8 mouse cellular contexts compared by ENCODE assay signal in genomic region chr7:128460865-128461228, GRCm38 (mm10). TPM values are rescaled to one million over a fixed set of nuclear protein-coding genes. Genes with fewer than 3 reads are reported as not detected.
DNase-seq lines count a peak whose midpoint lies in the region; ATAC-seq and TF ChIP-seq lines count a peak whose summit lies in the region.

No protein-coding gene starts in this region.

- no peaks in the 10 kb centered on the region for H3K36me3 ChIP-seq in lung, embryonic 14.5 days (ENCODE audit: insufficient read depth)
- H3K36me3 ChIP-seq in embryonic facial prominence, embryonic 13.5 days = no peaks in the 10 kb centered on the region
- no peaks in the 10 kb centered on the region for H3K36me3 ChIP-seq in neural tube, embryonic 14.5 days (ENCODE audit: control insufficient read depth, insufficient read depth, low read length)

- H3K9ac ChIP-seq in lung, embryonic 14.5 days = peak overlapping the region; percentile 90
- peak overlapping the region; percentile 86 for H3K9ac ChIP-seq in embryonic facial prominence, embryonic 13.5 days
- peak overlapping the region; percentile 80 for H3K9ac ChIP-seq in neural tube, embryonic 14.5 days (replicated peaks; ENCODE audit: low read depth, low read length)

- H3K27ac ChIP-seq in lung, embryonic 14.5 days (ENCODE audit: low read depth) = peak overlapping the region; percentile 96
- peak overlapping the region; percentile 96 for H3K27ac ChIP-seq in embryonic facial prominence, embryonic 13.5 days
- H3K27ac ChIP-seq in neural tube, embryonic 14.5 days (ENCODE audit: low read depth, low read length) = peak overlapping the region; percentile 86

- peaks cover 10% of the 10 kb centered on the region for H3K4me1 ChIP-seq in lung, embryonic 14.5 days (ENCODE audit: insufficient read depth)
- peaks cover 21% of the 10 kb centered on the region for H3K4me1 ChIP-seq in embryonic facial prominence, embryonic 13.5 days
- H3K4me1 ChIP-seq in neural tube, embryonic 14.5 days (ENCODE audit: control insufficient read depth, insufficient read depth, low read length) = peaks cover 10% of the 10 kb centered on the region

- no peak for DNase-seq in cerebellum, postnatal 10 days
- peak; percentile 49 for DNase-seq in lung, embryonic 14.5 days
- no peak for DNase-seq in lung, postnatal 25 days (ENCODE audit: low spot score)
- peak; percentile 7 for DNase-seq in large intestine, adult 2 months (ENCODE audit: low read depth, low spot score)
- DNase-seq in layer of hippocampus, adult 11-12 months (ENCODE audit: low spot score) = no peak

- H3K4me3 ChIP-seq in lung, embryonic 14.5 days (ENCODE audit: low read depth, low read length) = peak overlapping the region; percentile 86
- H3K4me3 ChIP-seq in embryonic facial prominence, embryonic 13.5 days = peak overlapping the region; percentile 90
- peak overlapping the region; percentile 70 for H3K4me3 ChIP-seq in neural tube, embryonic 14.5 days (ENCODE audit: low read depth, low read length)

- 0 out of 2 replicates have a peak, but pooled peaks have one; percentile 5 for ATAC-seq in cerebellum, adult (ENCODE audit: insufficient number of reproducible peaks, low FRiP score, low TSS enrichment)
- ATAC-seq in lung, embryonic 14.5 days (ENCODE audit: insufficient read depth) = peak; percentile 12
- ATAC-seq in embryonic facial prominence, embryonic 13.5 days (ENCODE audit: insufficient number of reproducible peaks, insufficient read depth, low FRiP score, low TSS enrichment, low read depth) = peak; percentile 8; the same call in 1 of the 2 replicates
- peak; percentile 25; the same call in 1 of the 2 replicates for ATAC-seq in neural tube, embryonic 14.5 days (ENCODE audit: low read depth)

- no peaks in the 10 kb centered on the region for H3K9me3 ChIP-seq in lung, embryonic 14.5 days (ENCODE audit: low read depth, low read length)
- H3K9me3 ChIP-seq in embryonic facial prominence, embryonic 13.5 days = no peaks in the 10 kb centered on the region
- no peaks in the 10 kb centered on the region for H3K9me3 ChIP-seq in neural tube, embryonic 14.5 days (ENCODE audit: control insufficient read depth, low read length)

- WGBS in lung, embryonic 14.5 days = 1% methylated on average over 20 of the region's 23 CpGs
- WGBS in embryonic facial prominence, embryonic 13.5 days = under 1% methylated on average over 22 of the region's 23 CpGs
- WGBS in large intestine, adult 2 months = under 1% methylated on average over 22 of the region's 23 CpGs
- WGBS in neural tube, embryonic 14.5 days = 0% methylated on average over 21 of the region's 23 CpGs

- H3K27me3 ChIP-seq in lung, embryonic 14.5 days (ENCODE audit: insufficient read depth, low read length) = no peaks in the 10 kb centered on the region
- H3K27me3 ChIP-seq in embryonic facial prominence, embryonic 13.5 days = no peaks in the 10 kb centered on the region
- no peaks in the 10 kb centered on the region for H3K27me3 ChIP-seq in neural tube, embryonic 14.5 days (ENCODE audit: control insufficient read depth, insufficient read depth, low read length)

- no peak for TF ChIP-seq CTCF in lung, embryonic 14.5 days (IDR thresholded peaks at IDR 0.05; ENCODE audit: low read depth)

- H3K4me2 ChIP-seq in lung, embryonic 14.5 days = peak overlapping the region; percentile 88
- peak overlapping the region; percentile 85 for H3K4me2 ChIP-seq in embryonic facial prominence, embryonic 13.5 days
- peak overlapping the region; percentile 91 for H3K4me2 ChIP-seq in neural tube, embryonic 14.5 days (ENCODE audit: low read depth, low read length)

RNA-seq across cellular contexts. Expression of gene Tial1, which starts 0.7 kb away (rescaled TPM):
- polyA plus RNA-seq in lung, embryonic 14.5 days (2014; fragmentation: Nextera tagmentation; extraction: Ambion mirVana) = 38.4 TPM in 2 replicates
- 37.9 and 45.4 TPM in 2 replicates for polyA plus RNA-seq in embryonic facial prominence, embryonic 13.5 days (2015; fragmentation: Nextera tagmentation; extraction: Ambion mirVana)
- polyA plus RNA-seq in large intestine, adult 2 months (2012; rRNA removed) = 27.0 and 29.6 TPM in 2 replicates
- 41.0 and 41.7 TPM in 2 replicates for polyA plus RNA-seq in neural tube, embryonic 14.5 days (2014; fragmentation: Nextera tagmentation; extraction: Ambion mirVana)

RNA-seq across cellular contexts. Expression of gene Rgs10, which starts 42.3 kb away (rescaled TPM):
- polyA plus RNA-seq in lung, embryonic 14.5 days (2014; fragmentation: Nextera tagmentation; extraction: Ambion mirVana) = 31.1 and 31.2 TPM in 2 replicates
- 11.7 and 12.3 TPM in 2 replicates for polyA plus RNA-seq in embryonic facial prominence, embryonic 13.5 days (2015; fragmentation: Nextera tagmentation; extraction: Ambion mirVana)
- polyA plus RNA-seq in large intestine, adult 2 months (2012; rRNA removed) = 12.9 and 15.6 TPM in 2 replicates
- polyA plus RNA-seq in neural tube, embryonic 14.5 days (2014; fragmentation: Nextera tagmentation; extraction: Ambion mirVana) = 52.9 and 56.8 TPM in 2 replicates

Comparison
In these comparisons a context has a peak if more than half of its experiments do, and no peak if none do; other contexts are left out.
1. DNase-seq: peak in lung, embryonic 14.5 days (single experiment) and large intestine, adult 2 months (single experiment); none in cerebellum, postnatal 10 days (0 of 2), lung, postnatal 25 days (single experiment) and layer of hippocampus, adult 11-12 months (single experiment).
2. Peak in every context shown above with its lines, with median percentiles within 50 percentile points of each other: ATAC-seq, H3K27ac ChIP-seq, H3K4me2 ChIP-seq, H3K4me3 ChIP-seq and H3K9ac ChIP-seq.